Comparison of ENCODE assay signal across 12 mouse cellular contexts in genomic region chr6:55539196-55539595, GRCm38 (mm10).
DNase-seq lines count a peak whose midpoint lies in the region; ATAC-seq lines count a peak whose summit lies in the region.
"Had no signal": no experiment of that assay in that cellular context is flagged by ENCODE, and none has a peak within 500 bp of the region (broad histone marks: within the 10 kb centered on the region; RNA-seq: fewer than 3 reads in every experiment).

No protein-coding gene starts in this region.

- H3K9ac ChIP-seq in midbrain, embryonic 12.5 days (replicated peaks): no peak overlapping the region
- H3K9ac ChIP-seq: embryonic facial prominence, embryonic 12.5 days had no signal

- no peaks in the 10 kb centered on the region for H3K27me3 ChIP-seq in midbrain, embryonic 12.5 days
- H3K27me3 ChIP-seq in embryonic facial prominence, embryonic 10.5 days (replicated peaks; ENCODE audit: low read depth, poor library complexity, severe bottlenecking): no peaks in the 10 kb centered on the region
- H3K27me3 ChIP-seq: embryonic facial prominence, embryonic 12.5 days had no signal

- H3K4me1 ChIP-seq in midbrain, embryonic 12.5 days: peaks cover 8% of the 10 kb centered on the region
- H3K4me1 ChIP-seq in embryonic facial prominence, embryonic 10.5 days: no peaks in the 10 kb centered on the region
- H3K4me1 ChIP-seq: embryonic facial prominence, embryonic 12.5 days had no signal

- ATAC-seq in midbrain, embryonic 12.5 days (ENCODE audit: low FRiP score, low read depth): peak; percentile 52
- no peak for ATAC-seq in CD4-positive, CD25-positive, alpha-beta regulatory T cell, adult 4 months

- intact Hi-C loops in heart, postnatal 25 days (cut with DNase I): no loop called here

- no peaks in the 10 kb centered on the region for H3K9me3 ChIP-seq in midbrain, embryonic 12.5 days
- H3K9me3 ChIP-seq in embryonic facial prominence, embryonic 10.5 days: no peaks in the 10 kb centered on the region
- H3K9me3 ChIP-seq: embryonic facial prominence, embryonic 12.5 days; G1E had no signal

- 34% methylated on average over 10 of the region's 10 CpGs for WGBS in midbrain, embryonic 12.5 days
- 80% methylated on average over 10 of the region's 10 CpGs for WGBS in embryonic facial prominence, embryonic 10.5 days

- no peak overlapping the region for H3K27ac ChIP-seq in midbrain, embryonic 12.5 days (replicated peaks)
- no peak overlapping the region for H3K27ac ChIP-seq in embryonic facial prominence, embryonic 10.5 days (replicated peaks)
- H3K27ac ChIP-seq: embryonic facial prominence, embryonic 12.5 days; stomach, postnatal 0 days had no signal

- peak overlapping the region; percentile 24 for H3K4me2 ChIP-seq in midbrain, embryonic 12.5 days (replicated peaks)
- H3K4me2 ChIP-seq: embryonic facial prominence, embryonic 12.5 days had no signal

- peak; percentile 27 for DNase-seq in embryo, embryonic 10 days (ENCODE audit: low spot score)
- DNase-seq in embryo, embryonic 9.5 days (ENCODE audit: extremely low spot score): no peak
- DNase-seq in right cerebral cortex, adult 18-20 months: peak; percentile 32
- DNase-seq in right cerebral cortex, postnatal 14 days: no peak
- no peak for DNase-seq in heart, postnatal 25 days (ENCODE audit: low spot score)
- DNase-seq in embryonic facial prominence, embryonic 10.5 days (ENCODE audit: low spot score): no peak
- DNase-seq: kidney, postnatal 14 days had no signal

- no peak overlapping the region for H3K4me3 ChIP-seq in midbrain, embryonic 12.5 days
- no peak overlapping the region for H3K4me3 ChIP-seq in embryonic facial prominence, embryonic 10.5 days
- H3K4me3 ChIP-seq: embryonic facial prominence, embryonic 12.5 days had no signal

- H3K36me3 ChIP-seq in midbrain, embryonic 12.5 days: no peaks in the 10 kb centered on the region
- H3K36me3 ChIP-seq in embryonic facial prominence, embryonic 10.5 days (replicated peaks): no peaks in the 10 kb centered on the region
- H3K36me3 ChIP-seq: embryonic facial prominence, embryonic 12.5 days; G1E had no signal

Comparison
In these comparisons a context has a peak if more than half of its experiments do, and no peak if none do; other contexts are left out.
1. DNase-seq: peak in embryo, embryonic 10 days (single experiment) and right cerebral cortex, adult 18-20 months (single experiment); none in embryo, embryonic 9.5 days (single experiment), right cerebral cortex, postnatal 14 days (single experiment), heart, postnatal 25 days (single experiment) and embryonic facial prominence, embryonic 10.5 days (single experiment).